Mouse (Mus musculus): ENCODE data around the gene Polrmt. TPM values are rescaled to one million over a fixed set of nuclear protein-coding genes. Genes with fewer than 3 reads are reported as not detected.
A peak's percentile ranks its signal among the peaks of the same experiment; 100 is the strongest.

Polrmt gene
- polyA plus RNA-seq, 1 experiment: 104 TPM

DNA sequence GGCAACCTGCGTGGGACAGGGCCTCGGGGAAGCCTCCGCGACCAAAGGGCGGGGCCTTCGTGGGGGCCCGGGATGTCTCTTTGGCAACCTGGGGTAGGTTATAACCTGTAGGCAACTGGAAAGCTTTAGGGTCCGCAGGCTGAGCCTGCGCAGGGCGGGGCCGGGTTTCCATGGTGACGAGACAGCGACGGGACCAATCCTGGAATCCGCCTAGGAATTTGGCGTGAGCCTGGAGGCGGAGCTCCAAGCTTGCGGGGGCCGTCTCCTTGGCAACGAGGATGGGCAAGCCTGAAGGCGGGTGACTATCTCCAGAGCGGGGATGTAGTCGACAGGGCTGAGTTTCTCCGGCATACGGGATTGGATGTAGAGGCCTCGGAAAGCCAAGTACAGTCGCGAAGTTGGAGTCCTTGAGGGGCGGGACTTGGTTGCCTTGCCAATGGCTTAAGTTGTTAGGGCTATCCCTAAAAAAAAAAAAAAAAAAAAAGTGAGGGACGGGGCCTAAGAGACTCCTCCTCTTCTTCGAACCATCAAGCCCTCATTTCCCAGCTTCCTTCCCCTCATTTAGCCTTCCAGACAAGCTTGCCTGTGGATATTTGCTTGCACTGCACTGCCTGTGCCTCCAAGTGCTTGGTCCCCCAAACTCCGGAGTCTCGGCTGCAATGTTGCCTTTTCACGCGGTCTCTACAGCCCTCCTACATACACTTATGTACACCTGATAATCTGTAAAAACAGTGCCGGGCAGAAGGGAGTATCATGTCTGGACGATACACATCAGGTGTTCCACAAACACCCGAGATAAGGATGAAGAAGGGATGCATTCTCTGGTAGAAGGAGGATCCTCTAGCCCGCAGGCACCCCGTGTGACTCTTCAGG, 21.2 kb upstream of the Polrmt start:
- no peak for TF ChIP-seq POLR2A (IDR thresholded peaks at IDR 0.05; ENCODE audit: control insufficient read depth, extremely low read depth, insufficient read depth, low read length, poor library complexity)
- TF ChIP-seq CTCF (IDR thresholded peaks at IDR 0.05; ENCODE audit: borderline replicate concordance, control insufficient read depth, extremely low read depth, insufficient read depth, low read length, poor library complexity): no peak
- peaks cover 38% of the 10 kb centered on the region for H3K4me1 ChIP-seq (replicated peaks; ENCODE audit: control insufficient read depth, insufficient read depth, low read length)
- no peaks in the 10 kb centered on the region for H3K36me3 ChIP-seq (ENCODE audit: control insufficient read depth, insufficient read depth, low read length)
- peak overlapping the region; percentile 11; the same call in 1 of the 2 replicates for H3K27ac ChIP-seq (ENCODE audit: control insufficient read depth, insufficient read depth, low read length)
- DNase-seq: peak; percentile 71
- peak overlapping the region; percentile 90 for H3K4me3 ChIP-seq (ENCODE audit: control insufficient read depth, insufficient read depth, low read length)
- WGBS: 17% methylated on average over 40 of the region's 40 CpGs
- H3K27me3 ChIP-seq (ENCODE audit: control insufficient read depth, insufficient read depth, low read length): no peaks in the 10 kb centered on the region

DNA sequence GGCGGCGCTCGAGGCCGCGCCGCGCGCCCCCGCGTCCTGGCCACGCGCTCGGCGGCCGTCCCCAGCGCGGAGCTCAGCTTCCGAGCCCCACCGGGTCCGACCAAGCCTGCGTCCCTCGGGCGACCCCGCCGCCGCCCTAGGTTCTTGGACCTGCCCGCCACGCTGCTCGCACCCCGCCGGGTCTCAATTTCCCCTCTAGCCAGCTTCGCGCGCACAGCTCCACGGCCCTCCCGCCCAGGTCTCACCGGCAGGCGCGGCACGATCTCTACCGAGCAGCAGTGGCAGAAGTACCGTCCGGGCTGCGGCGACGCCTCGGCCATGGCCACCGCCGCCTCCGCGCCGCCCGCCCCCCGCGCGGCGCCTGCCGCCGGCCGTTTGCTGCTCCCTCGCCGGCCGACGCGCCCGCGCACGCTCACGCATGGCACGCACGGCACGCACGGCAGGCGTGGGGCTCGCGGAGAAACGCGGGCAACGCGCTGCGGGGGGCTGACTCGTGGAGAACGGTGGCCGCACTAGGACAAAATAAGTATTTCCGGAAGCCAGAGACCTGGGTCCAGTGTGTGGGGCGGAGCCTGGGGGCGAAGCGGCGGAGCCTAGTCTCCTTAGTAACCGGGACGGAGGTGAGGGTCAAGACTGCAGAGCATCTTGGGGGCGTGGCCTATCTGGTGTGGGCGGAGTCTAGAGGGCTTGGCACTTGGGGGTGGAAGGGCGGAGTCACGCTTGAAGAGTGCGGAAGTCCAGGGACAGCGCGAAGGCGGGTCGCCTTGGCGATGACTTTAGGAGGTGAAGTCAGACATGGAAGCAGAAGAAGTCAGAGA, 20.3 kb upstream of the Polrmt start, which contains the start of gene Rnf126:
Gene Rnf126 (minus strand): TSS at position 445 of the 818 bp plus-strand sequence.
- Histone ChIP-seq H3K4me1 (replicated peaks; ENCODE audit: control insufficient read depth, insufficient read depth, low read length) (peaks cover 38% of the 10 kb centered on the region), H3K4me3 (ENCODE audit: control insufficient read depth, insufficient read depth, low read length) (peak within 1 kb of the TSS; percentile 90), H3K27me3 (ENCODE audit: control insufficient read depth, insufficient read depth, low read length) (no peaks in the 10 kb centered on the region), H3K27ac (ENCODE audit: control insufficient read depth, insufficient read depth, low read length) (peak within 1 kb of the TSS; percentile 11; the same call in 1 of the 2 replicates), H3K36me3 (ENCODE audit: control insufficient read depth, insufficient read depth, low read length) (peaks cover 6% of the 10 kb centered on the region)
- peak; percentile 72; the same call in 1 of the 2 replicates for TF ChIP-seq POLR2A (IDR thresholded peaks at IDR 0.05; ENCODE audit: control insufficient read depth, extremely low read depth, insufficient read depth, low read length, poor library complexity)
- TF ChIP-seq CTCF (IDR thresholded peaks at IDR 0.05; ENCODE audit: borderline replicate concordance, control insufficient read depth, extremely low read depth, insufficient read depth, low read length, poor library complexity): peak; percentile 51; the same call in 1 of the 2 replicates
- DNase-seq: peak; percentile 100
- under 1% methylated on average over 101 of the region's 101 CpGs for WGBS

DNA sequence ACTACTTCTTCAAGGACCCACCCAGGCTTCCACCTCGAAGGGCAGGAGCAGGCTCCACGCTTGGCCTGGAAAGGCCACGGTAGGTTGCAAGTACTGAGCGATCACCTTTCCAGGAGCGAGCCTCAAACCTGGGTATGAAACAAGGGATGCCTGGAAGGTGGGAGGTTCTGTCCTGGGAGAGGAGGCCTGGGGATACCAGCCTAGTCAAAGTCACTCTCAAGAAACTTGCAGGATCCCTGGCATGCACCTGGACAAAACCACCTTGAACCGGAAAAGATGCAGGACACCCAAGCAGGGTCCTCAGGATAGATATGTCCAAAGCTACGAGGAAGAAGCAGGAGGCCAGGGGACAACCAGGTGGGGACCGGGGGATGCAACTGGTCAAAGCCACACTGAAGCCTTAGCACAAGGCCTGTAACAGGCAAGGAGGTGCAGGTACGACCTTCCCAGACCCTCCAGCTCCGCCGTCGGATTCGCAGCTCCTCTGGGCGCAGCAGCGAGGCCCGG, 19.7 kb upstream of the Polrmt start:
- no peak for DNase-seq
- Histone ChIP-seq H3K4me1 (replicated peaks; ENCODE audit: control insufficient read depth, insufficient read depth, low read length) (peaks cover 38% of the 10 kb centered on the region), H3K36me3 (ENCODE audit: control insufficient read depth, insufficient read depth, low read length) (peaks cover 12% of the 10 kb centered on the region), H3K27me3 (ENCODE audit: control insufficient read depth, insufficient read depth, low read length) (no peaks in the 10 kb centered on the region), H3K27ac (ENCODE audit: control insufficient read depth, insufficient read depth, low read length) (no peak overlapping the region), H3K4me3 (ENCODE audit: control insufficient read depth, insufficient read depth, low read length) (peak overlapping the region; percentile 90)
- WGBS: 8% methylated on average over 16 of the region's 16 CpGs
- TF ChIP-seq POLR2A (IDR thresholded peaks at IDR 0.05; ENCODE audit: control insufficient read depth, extremely low read depth, insufficient read depth, low read length, poor library complexity) (no peak), CTCF (IDR thresholded peaks at IDR 0.05; ENCODE audit: borderline replicate concordance, control insufficient read depth, extremely low read depth, insufficient read depth, low read length, poor library complexity) (no peak)

DNA sequence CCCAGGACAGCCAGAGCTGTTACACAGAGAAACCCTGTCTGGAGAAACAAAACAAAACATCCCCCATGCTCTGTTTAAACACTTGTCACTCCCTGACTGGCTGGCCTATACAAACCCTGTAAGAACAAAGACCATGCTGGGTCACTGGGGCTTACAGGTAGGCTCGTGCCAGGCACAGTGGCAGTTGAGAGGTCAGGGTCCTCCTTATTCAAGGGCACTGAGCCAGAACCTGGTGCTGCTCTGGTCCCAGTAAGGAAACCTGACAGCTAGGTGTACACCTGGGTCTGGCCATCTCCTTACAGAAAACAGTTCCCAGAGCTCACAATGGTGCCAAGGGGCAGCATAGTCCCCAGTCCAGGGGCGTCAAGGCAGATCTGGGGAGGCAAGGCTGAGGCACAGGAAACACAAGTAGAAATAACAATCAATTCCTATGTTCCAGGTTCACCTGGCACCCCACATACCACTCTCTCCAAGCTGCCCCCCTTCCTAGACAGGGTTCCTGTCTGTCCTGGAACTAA, 18.9 kb upstream of the Polrmt start:
- DNase-seq: no peak
- 78% methylated on average over 2 of the region's 2 CpGs for WGBS
- peaks cover 38% of the 10 kb centered on the region for H3K4me1 ChIP-seq (replicated peaks; ENCODE audit: control insufficient read depth, insufficient read depth, low read length)
- TF ChIP-seq POLR2A (IDR thresholded peaks at IDR 0.05; ENCODE audit: control insufficient read depth, extremely low read depth, insufficient read depth, low read length, poor library complexity) (no peak), CTCF (IDR thresholded peaks at IDR 0.05; ENCODE audit: borderline replicate concordance, control insufficient read depth, extremely low read depth, insufficient read depth, low read length, poor library complexity) (no peak)
- H3K4me3 ChIP-seq (ENCODE audit: control insufficient read depth, insufficient read depth, low read length): no peak overlapping the region
- H3K36me3 ChIP-seq (ENCODE audit: control insufficient read depth, insufficient read depth, low read length): peaks cover 20% of the 10 kb centered on the region
- no peaks in the 10 kb centered on the region for H3K27me3 ChIP-seq (ENCODE audit: control insufficient read depth, insufficient read depth, low read length)
- no peak overlapping the region for H3K27ac ChIP-seq (ENCODE audit: control insufficient read depth, insufficient read depth, low read length)

DNA sequence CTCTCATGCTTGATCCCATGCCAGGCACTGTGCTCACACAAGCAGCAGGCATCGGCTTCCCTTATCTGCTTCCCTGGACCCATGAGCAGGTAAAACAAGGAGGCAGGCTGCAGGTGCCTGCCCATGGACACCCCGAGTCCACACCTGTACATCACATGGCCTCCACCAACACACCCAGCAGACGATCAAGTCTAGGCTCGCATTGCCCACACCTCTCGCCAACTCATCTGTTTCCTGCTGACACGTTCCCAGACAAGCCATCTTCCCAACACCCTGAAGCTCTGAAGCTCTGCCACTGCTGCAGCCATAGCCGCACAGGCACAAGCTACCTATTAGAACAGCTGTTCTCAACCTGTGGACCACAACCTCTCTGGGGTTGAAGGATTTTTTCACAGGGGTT, 17.9 kb upstream of the Polrmt start:
- H3K27me3 ChIP-seq (ENCODE audit: control insufficient read depth, insufficient read depth, low read length): no peaks in the 10 kb centered on the region
- peaks cover 20% of the 10 kb centered on the region for H3K36me3 ChIP-seq (ENCODE audit: control insufficient read depth, insufficient read depth, low read length)
- 64% methylated on average over 7 of the region's 7 CpGs for WGBS
- no peak for DNase-seq
- H3K27ac ChIP-seq (ENCODE audit: control insufficient read depth, insufficient read depth, low read length): no peak overlapping the region
- H3K4me1 ChIP-seq (replicated peaks; ENCODE audit: control insufficient read depth, insufficient read depth, low read length): peaks cover 38% of the 10 kb centered on the region
- TF ChIP-seq CTCF (IDR thresholded peaks at IDR 0.05; ENCODE audit: borderline replicate concordance, control insufficient read depth, extremely low read depth, insufficient read depth, low read length, poor library complexity) (no peak), POLR2A (IDR thresholded peaks at IDR 0.05; ENCODE audit: control insufficient read depth, extremely low read depth, insufficient read depth, low read length, poor library complexity) (no peak)
- H3K4me3 ChIP-seq (ENCODE audit: control insufficient read depth, insufficient read depth, low read length): no peak overlapping the region

DNA sequence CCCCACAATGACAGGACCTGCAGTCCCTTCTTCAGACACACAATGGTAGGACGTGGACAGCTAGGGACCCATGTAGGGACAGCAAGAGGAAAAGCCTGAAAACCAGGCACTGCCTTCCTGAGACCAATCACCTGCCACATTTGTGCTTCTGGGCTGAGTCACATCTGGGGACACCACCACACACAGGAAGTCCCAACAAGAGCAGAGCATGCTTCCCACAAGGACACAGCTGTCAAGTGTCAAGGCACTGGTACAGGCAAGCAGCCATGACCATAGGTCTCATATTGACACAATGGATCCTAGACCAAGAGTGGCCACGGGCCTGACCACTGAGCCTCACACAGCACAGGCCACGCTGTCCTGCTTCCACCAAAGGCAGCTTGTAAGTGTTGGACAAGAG, 16.5 kb upstream of the Polrmt start:
- WGBS: 79% methylated on average over 3 of the region's 3 CpGs

More for the DNA sequence above, 16.5 kb upstream of the Polrmt start:
- Histone ChIP-seq H3K4me1 (replicated peaks; ENCODE audit: control insufficient read depth, insufficient read depth, low read length) (peaks cover 35% of the 10 kb centered on the region), H3K36me3 (ENCODE audit: control insufficient read depth, insufficient read depth, low read length) (peaks cover 31% of the 10 kb centered on the region), H3K4me3 (ENCODE audit: control insufficient read depth, insufficient read depth, low read length) (no peak overlapping the region), H3K27me3 (ENCODE audit: control insufficient read depth, insufficient read depth, low read length) (no peaks in the 10 kb centered on the region), H3K27ac (ENCODE audit: control insufficient read depth, insufficient read depth, low read length) (no peak overlapping the region)
- DNase-seq: no peak
- no peak for TF ChIP-seq CTCF (IDR thresholded peaks at IDR 0.05; ENCODE audit: borderline replicate concordance, control insufficient read depth, extremely low read depth, insufficient read depth, low read length, poor library complexity)
- TF ChIP-seq POLR2A (IDR thresholded peaks at IDR 0.05; ENCODE audit: control insufficient read depth, extremely low read depth, insufficient read depth, low read length, poor library complexity): no peak
